8 mouse cellular contexts compared by ENCODE assay signal in the genomic region with DNA sequence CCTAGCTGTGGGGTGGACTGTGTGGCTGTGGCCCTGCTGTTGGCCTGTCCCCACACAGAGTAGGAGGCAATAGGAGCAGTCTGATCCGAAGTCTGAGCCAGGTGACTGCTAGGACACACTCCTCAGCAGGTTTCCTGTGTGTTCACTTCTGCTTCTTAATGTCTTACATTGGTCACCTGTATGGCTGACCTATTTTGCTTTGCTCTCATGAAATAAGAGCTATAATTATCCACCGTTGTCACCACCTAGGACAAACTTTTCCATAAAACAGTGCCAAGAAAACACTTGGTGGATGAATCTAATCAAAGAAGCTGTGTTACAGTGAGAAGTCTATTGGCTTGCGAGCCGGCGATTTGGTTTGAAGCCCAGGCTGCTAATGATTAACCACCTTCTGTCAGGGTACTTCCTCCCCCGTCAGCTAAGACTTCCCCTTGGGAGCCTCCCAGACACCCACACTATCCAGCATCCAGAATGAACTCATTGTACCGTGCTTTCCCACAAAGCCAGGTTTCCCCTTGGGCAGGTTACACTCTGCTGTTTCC. TPM values are rescaled to one million over a fixed set of nuclear protein-coding genes. Genes with fewer than 3 reads are reported as not detected.
DNase-seq lines count a peak whose midpoint lies in the region; ATAC-seq and TF ChIP-seq lines count a peak whose summit lies in the region.

No protein-coding gene starts in this region.

- no peak for TF ChIP-seq CTCF in midbrain, postnatal 0 days (IDR thresholded peaks at IDR 0.05)
- no peak for TF ChIP-seq CTCF in intestine, postnatal 0 days (IDR thresholded peaks at IDR 0.05; ENCODE audit: low read depth)

- WGBS in midbrain, postnatal 0 days: 74% methylated on average over 7 of the region's 7 CpGs
- 76% methylated on average over 7 of the region's 7 CpGs for WGBS in midbrain, embryonic 15.5 days
- WGBS in intestine, postnatal 0 days: 26% methylated on average over 7 of the region's 7 CpGs

- no peaks in the 10 kb centered on the region for H3K36me3 ChIP-seq in midbrain, postnatal 0 days (ENCODE audit: insufficient read depth, low read length)
- no peaks in the 10 kb centered on the region for H3K36me3 ChIP-seq in midbrain, embryonic 15.5 days (replicated peaks)
- no peaks in the 10 kb centered on the region for H3K36me3 ChIP-seq in intestine, postnatal 0 days (ENCODE audit: control insufficient read depth, insufficient read depth)

- H3K9me3 ChIP-seq in midbrain, postnatal 0 days (ENCODE audit: low read length): no peaks in the 10 kb centered on the region
- H3K9me3 ChIP-seq in midbrain, embryonic 15.5 days: no peaks in the 10 kb centered on the region
- H3K9me3 ChIP-seq in intestine, postnatal 0 days (ENCODE audit: control insufficient read depth): no peaks in the 10 kb centered on the region

- H3K27me3 ChIP-seq in midbrain, postnatal 0 days (ENCODE audit: insufficient read depth, low read length): no peaks in the 10 kb centered on the region
- H3K27me3 ChIP-seq in midbrain, embryonic 15.5 days (replicated peaks): no peaks in the 10 kb centered on the region
- no peaks in the 10 kb centered on the region for H3K27me3 ChIP-seq in intestine, postnatal 0 days (replicated peaks; ENCODE audit: control insufficient read depth, insufficient read depth, low read length)

- no peak for ATAC-seq in midbrain, postnatal 0 days (ENCODE audit: low FRiP score)
- ATAC-seq in midbrain, embryonic 15.5 days (replicated peaks): no peak
- ATAC-seq in intestine, postnatal 0 days: peak; percentile 59; the same call in 1 of the 2 replicates
- ATAC-seq in megakaryocyte, adult 5-6 weeks (ENCODE audit: poor library complexity, severe bottlenecking): peak; percentile 27; the same call in 1 of the 2 replicates

- H3K4me2 ChIP-seq in midbrain, postnatal 0 days (ENCODE audit: low read depth, low read length, poor library complexity, severe bottlenecking): no peak overlapping the region
- H3K4me2 ChIP-seq in midbrain, embryonic 15.5 days: no peak overlapping the region
- no peak overlapping the region for H3K4me2 ChIP-seq in intestine, postnatal 0 days (replicated peaks; ENCODE audit: low read depth)

- peak; percentile 7 for DNase-seq in cerebellum, adult 11-12 months
- no peak for DNase-seq in cerebellum, adult 9-11 months
- peak; percentile 43 for DNase-seq in midbrain, postnatal 0 days (ENCODE audit: low spot score)
- DNase-seq in thymus, postnatal 14 days: no peak
- DNase-seq in urinary bladder, postnatal 10 days (ENCODE audit: low spot score): no peak

- no peak overlapping the region for H3K4me3 ChIP-seq in midbrain, postnatal 0 days (ENCODE audit: low read depth, low read length)
- no peak overlapping the region for H3K4me3 ChIP-seq in midbrain, embryonic 15.5 days
- no peak overlapping the region for H3K4me3 ChIP-seq in intestine, postnatal 0 days (ENCODE audit: low read depth, low read length)

- H3K4me1 ChIP-seq in midbrain, postnatal 0 days (ENCODE audit: insufficient read depth, low read length): no peaks in the 10 kb centered on the region
- no peaks in the 10 kb centered on the region for H3K4me1 ChIP-seq in midbrain, embryonic 15.5 days
- H3K4me1 ChIP-seq in intestine, postnatal 0 days (replicated peaks; ENCODE audit: control insufficient read depth, insufficient read depth, low read length): no peaks in the 10 kb centered on the region

- H3K9ac ChIP-seq in midbrain, postnatal 0 days (replicated peaks; ENCODE audit: low read length, poor library complexity, severe bottlenecking): no peak overlapping the region
- H3K9ac ChIP-seq in midbrain, embryonic 15.5 days: no peak overlapping the region
- no peak overlapping the region for H3K9ac ChIP-seq in intestine, postnatal 0 days (ENCODE audit: low read depth, low read length)

- H3K27ac ChIP-seq in midbrain, postnatal 0 days (ENCODE audit: low read depth, low read length): no peak overlapping the region
- H3K27ac ChIP-seq in midbrain, embryonic 15.5 days: no peak overlapping the region
- no peak overlapping the region for H3K27ac ChIP-seq in intestine, postnatal 0 days (ENCODE audit: low read depth, low read length)

RNA-seq across cellular contexts. Expression of a gene that starts 14.5 kb away (rescaled TPM):
- 26.4 and 34.4 TPM in 2 replicates for total RNA-seq in midbrain, postnatal 0 days (2014; rRNA removed)
- 83.3 and 85.2 TPM in 2 replicates for polyA plus RNA-seq in midbrain, postnatal 0 days (2015; fragmentation: Nextera tagmentation; extraction: Ambion mirVana)
- polyA plus RNA-seq in midbrain, embryonic 15.5 days (2015; fragmentation: Nextera tagmentation; extraction: Ambion mirVana): 131 and 137 TPM in 2 replicates
- 87.6 and 91.2 TPM in 2 replicates for polyA plus RNA-seq in intestine, postnatal 0 days (2015; fragmentation: Nextera tagmentation; extraction: Ambion mirVana)
- 474 and 499 TPM in 2 replicates for total RNA-seq in megakaryocyte, adult 5-6 weeks (2015)
- 300 and 347 TPM in 2 replicates for total RNA-seq in megakaryocyte, adult 5-6 weeks (2017)

Comparison
In these comparisons a context has a peak if more than half of its experiments do, and no peak if none do; other contexts are left out.
1. DNase-seq: peak in cerebellum, adult 11-12 months (single experiment) and midbrain, postnatal 0 days (single experiment); none in cerebellum, adult 9-11 months (single experiment), thymus, postnatal 14 days (single experiment) and urinary bladder, postnatal 10 days (single experiment).
2. ATAC-seq: peak in intestine, postnatal 0 days (single experiment) and megakaryocyte, adult 5-6 weeks (single experiment); none in midbrain, postnatal 0 days (single experiment) and midbrain, embryonic 15.5 days (single experiment).